Mouse (Mus musculus): ENCODE data around the gene Mylk4.

The Mylk4 gene

GRCm38 (mm10) chr13:32783816-32784215 lies at the start of gene Mylk4:
Gene Mylk4, minus strand, starts transcription at chr13:32783954.
- DNase-seq: no peak

GRCm38 (mm10) chr13:32833237-32833636 lies 49.5 kb upstream of the Mylk4 start:
- peak; percentile 6 for DNase-seq

GRCm38 (mm10) chr13:32832776-32833175 lies 49.0 kb upstream of the Mylk4 start:
- DNase-seq: peak; percentile 10

GRCm38 (mm10) chr13:32831505-32832273 lies 47.9 kb upstream of the Mylk4 start:
- DNase-seq: no peak

GRCm38 (mm10) chr13:32828886-32829285 lies 45.1 kb upstream of the Mylk4 start:
- DNase-seq: no peak

GRCm38 (mm10) chr13:32827951-32828350 lies 44.2 kb upstream of the Mylk4 start:
- peak; percentile 57 for DNase-seq

- no peak for DNase-seq
Observed at GRCm38 (mm10) chr13:32827111-32827822, 43.5 kb upstream of the Mylk4 start.

- no peak for DNase-seq
Observed at GRCm38 (mm10) chr13:32825546-32825945, 41.8 kb upstream of the Mylk4 start.

- DNase-seq: no peak
Observed at GRCm38 (mm10) chr13:32824377-32825330, 40.9 kb upstream of the Mylk4 start.

- no peak for DNase-seq
Observed at GRCm38 (mm10) chr13:32823126-32823525, 39.4 kb upstream of the Mylk4 start.

GRCm38 (mm10) chr13:32821671-32822070 lies 37.9 kb upstream of the Mylk4 start:
- DNase-seq: no peak

- DNase-seq: no peak
Observed at GRCm38 (mm10) chr13:32819926-32820325, 36.2 kb upstream of the Mylk4 start.

GRCm38 (mm10) chr13:32819241-32819640 lies 35.5 kb upstream of the Mylk4 start:
- DNase-seq: no peak

GRCm38 (mm10) chr13:32807624-32808023 lies 23.9 kb upstream of the Mylk4 start:
- DNase-seq: peak; percentile 4

- peak; percentile 88 for DNase-seq
Observed at GRCm38 (mm10) chr13:32806820-32807219, 23.1 kb upstream of the Mylk4 start.

GRCm38 (mm10) chr13:32803701-32804345 lies 20.1 kb upstream of the Mylk4 start:
- DNase-seq: no peak

- peak; percentile 79 for DNase-seq
Observed at GRCm38 (mm10) chr13:32802259-32803081, 18.7 kb upstream of the Mylk4 start, which contains the start of gene D930007J09Rik. Gene D930007J09Rik, minus strand, starts transcription at chr13:32802849.

- peak; percentile 100 for DNase-seq
Observed at GRCm38 (mm10) chr13:32801693-32802221, 18.0 kb upstream of the Mylk4 start, which contains the start of gene Wrnip1. Gene Wrnip1, plus strand, starts transcription at chr13:32802038.

- DNase-seq: peak; percentile 6
Observed at GRCm38 (mm10) chr13:32800859-32801258, 17.1 kb upstream of the Mylk4 start.

- DNase-seq: peak; percentile 15
Observed at GRCm38 (mm10) chr13:32799131-32799530, 15.4 kb upstream of the Mylk4 start.

GRCm38 (mm10) chr13:32797085-32797484 lies 13.3 kb upstream of the Mylk4 start:
- peak; percentile 3 for DNase-seq
